Mouse (Mus musculus) hindbrain, embryonic 14.5 days (tissue): ENCODE data around the gene Clec18a. TPM values are rescaled to one million over a fixed set of nuclear protein-coding genes. Genes with fewer than 3 reads are reported as not detected.
"Not testable (repeated sequence)": the region's sequence is repeated elsewhere in the genome, so short reads cannot be mapped to it uniquely, and the experiment has no call there.

Experiments used
- ATAC-seq: fragments of 200-750 bp; cut with Nextera tagmentation; 2 replicates; pipeline ENCODE4 v1.8.0; 2017; ENCODE audit warnings: moderate number of reproducible peaks, mild to moderate bottlenecking, moderate TSS enrichment, moderate library complexity; ENCODE audit not compliant: low FRiP score
- DNase-seq: peaks from one replicate; pipeline ENCODE4 v3.0.0-alpha.2; 2015; ENCODE audit warnings: low spot score
- H3K27ac ChIP-seq: fragments of 300-500 bp; sonication (generic); 2 replicates; pipeline ENCODE4 v1.5.1; 2014; ENCODE audit warnings: mild to moderate bottlenecking, moderate library complexity
- H3K27me3 ChIP-seq: fragments of 300-500 bp; sonication (generic); 2 replicates; pipeline ENCODE4 v1.6.1; 2014; ENCODE audit warnings: mild to moderate bottlenecking, low read length, mixed read lengths; ENCODE audit not compliant: control insufficient read depth, insufficient read depth
- H3K36me3 ChIP-seq: fragments of 300-500 bp; sonication (generic); replicated peaks from 2 replicates; pipeline ENCODE4 v1.6.1; 2014; ENCODE audit not compliant: control insufficient read depth, insufficient read depth
- H3K4me1 ChIP-seq: fragments of 300-500 bp; sonication (generic); replicated peaks from 2 replicates; pipeline ENCODE4 v1.6.1; 2014; ENCODE audit warnings: antibody characterized with exemption, low read length, mixed read lengths; ENCODE audit not compliant: control insufficient read depth, insufficient read depth
- H3K4me2 ChIP-seq: fragments of 300-500 bp; sonication (generic); replicated peaks from 2 replicates; pipeline ENCODE4 v1.6.1; 2014; ENCODE audit warnings: mild to moderate bottlenecking, moderate library complexity
- H3K4me3 ChIP-seq: fragments of 300-500 bp; sonication (generic); replicated peaks from 2 replicates; pipeline ENCODE4 v1.5.1; 2014; ENCODE audit warnings: mild to moderate bottlenecking, low read length
- H3K9ac ChIP-seq: fragments of 300-500 bp; sonication (generic); 2 replicates; pipeline ENCODE4 v1.6.1; 2014
- H3K9me3 ChIP-seq: fragments of 300-500 bp; sonication (generic); 2 replicates; pipeline ENCODE4 v1.6.1; 2016; ENCODE audit warnings: low read length; ENCODE audit not compliant: control insufficient read depth
- WGBS: fragments of 180-500 bp; shearing (Covaris S2); extraction: QIAGEN DNeasy Blood & Tissue Kit; methylation state at CpG from one replicate; pipeline ENCODE4 v1.1.7; 2014; 5-methylcytosine and 5-hydroxymethylcytosine counted together
- polyA plus RNA-seq: library from polyadenylated mRNA; unstranded; fragments of >200 nt; fragmentation: Nextera tagmentation; extraction: Ambion mirVana; gene quantifications from 2 replicates; pipeline ENCODE4 v1.2.1, GENCODE M21; 2014

The Clec18a gene
- polyA plus RNA-seq, 1 experiment from 2014 or later = 0.44 TPM

DNA sequence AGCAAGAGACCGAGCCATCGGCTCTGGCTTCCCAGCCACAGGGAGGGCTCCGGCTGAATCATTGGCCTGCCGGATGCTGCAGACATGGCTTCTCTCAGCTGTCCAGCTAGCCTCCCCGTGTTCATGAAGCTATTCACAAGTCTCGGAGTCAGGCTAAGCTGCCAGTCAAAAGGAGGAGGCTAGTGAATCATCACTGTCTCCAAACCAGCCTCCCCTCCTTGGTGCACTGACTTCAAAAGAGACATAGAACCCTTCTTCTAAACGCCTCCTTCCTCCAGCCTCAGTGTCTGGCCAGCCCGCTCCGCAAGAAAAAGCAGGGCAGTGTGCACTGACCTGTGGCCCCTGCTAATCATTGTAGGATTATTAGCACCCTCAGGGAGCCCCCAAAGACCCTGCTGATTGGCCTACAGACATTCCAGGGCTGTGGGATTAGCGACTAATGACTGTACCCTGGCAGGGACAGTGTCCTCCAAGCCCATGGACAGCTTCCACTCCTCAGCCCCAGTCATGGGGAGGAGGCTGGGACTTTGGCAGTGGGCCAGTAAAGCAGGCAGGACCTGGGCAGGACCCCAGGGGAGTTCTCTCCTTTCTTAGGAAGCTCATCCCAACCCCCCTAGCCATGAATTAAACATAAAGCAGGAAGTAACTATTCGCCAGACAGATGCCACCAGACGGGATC, 10.5 kb downstream of the Clec18a start:
- Histone ChIP-seq H3K27me3 (no peaks in the 10 kb centered on the region), H3K9ac (no peak overlapping the region), H3K27ac (no peak overlapping the region), H3K4me2 (no peak overlapping the region), H3K4me1 (no peaks in the 10 kb centered on the region; the same call in 1 of the 2 replicates), H3K9me3 (no peaks in the 10 kb centered on the region), H3K4me3 (no peak overlapping the region), H3K36me3 (no peaks in the 10 kb centered on the region)
- no peak for DNase-seq
- WGBS = 47% methylated on average over 12 of the region's 12 CpGs
- ATAC-seq = no peak

DNA sequence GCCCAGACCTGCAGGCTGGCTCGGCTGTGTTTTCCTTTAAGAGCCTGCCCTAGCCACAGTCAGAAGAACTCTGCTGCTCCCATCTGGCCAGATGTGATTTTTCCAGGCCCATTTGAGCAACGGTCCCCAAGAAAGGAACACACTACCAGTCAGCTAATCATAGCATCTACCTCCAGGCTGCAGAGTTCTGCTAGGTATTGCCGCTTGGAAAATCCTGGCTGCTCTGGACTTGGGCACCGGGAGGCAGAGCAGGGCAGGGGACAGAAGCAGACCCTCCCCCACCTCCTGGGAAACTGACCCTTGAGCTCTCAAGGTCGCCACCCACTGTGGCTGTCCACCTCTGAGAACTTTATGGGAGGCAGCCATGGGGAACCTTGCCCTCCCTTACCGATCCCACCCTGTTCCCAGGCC, 12.4 kb downstream of the Clec18a start:
- H3K4me1 ChIP-seq = no peaks in the 10 kb centered on the region; the same call in 1 of the 2 replicates
- no peaks in the 10 kb centered on the region for H3K9me3 ChIP-seq
- no peak overlapping the region for H3K27ac ChIP-seq
- 38% methylated on average over 6 of the region's 6 CpGs for WGBS
- DNase-seq = no peak
- H3K36me3 ChIP-seq = no peaks in the 10 kb centered on the region
- no peaks in the 10 kb centered on the region for H3K27me3 ChIP-seq
- no peak overlapping the region for H3K4me3 ChIP-seq
- H3K4me2 ChIP-seq = no peak overlapping the region
- ATAC-seq = no peak
- no peak overlapping the region for H3K9ac ChIP-seq

- Histone ChIP-seq H3K9me3 (no peaks in the 10 kb centered on the region), H3K27ac (no peak overlapping the region), H3K9ac (no peak overlapping the region), H3K27me3 (no peaks in the 10 kb centered on the region), H3K4me2 (no peak overlapping the region), H3K4me3 (no peak overlapping the region), H3K36me3 (no peaks in the 10 kb centered on the region), H3K4me1 (no peaks in the 10 kb centered on the region; the same call in 1 of the 2 replicates)
- DNase-seq = no peak
- WGBS = 61% methylated on average over 5 of the region's 5 CpGs
- no peak for ATAC-seq
Measured at GRCm38 (mm10) chr8:111079461-111079860, 12.8 kb downstream of the Clec18a start.

DNA sequence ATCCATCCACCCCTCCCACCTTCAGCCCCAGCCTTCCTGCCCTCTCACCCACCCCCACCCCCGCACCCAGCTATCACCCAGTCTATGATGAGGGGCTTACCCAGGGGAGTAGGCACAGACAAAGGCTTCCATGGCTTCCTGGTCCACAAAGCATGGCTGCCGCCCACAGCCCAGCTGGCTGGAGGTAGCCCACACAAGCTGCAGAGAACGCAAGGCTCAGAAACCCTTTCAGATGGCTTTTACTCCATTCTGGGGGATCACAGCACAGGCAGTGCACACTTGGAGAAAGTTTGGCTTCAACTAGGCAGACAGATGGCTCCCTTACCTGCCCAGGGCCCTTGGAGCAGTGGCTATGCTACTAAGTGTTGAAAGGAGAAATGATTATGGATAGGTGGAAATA, 16.3 kb downstream of the Clec18a start:
- H3K27me3 ChIP-seq = no peaks in the 10 kb centered on the region
- no peaks in the 10 kb centered on the region for H3K36me3 ChIP-seq
- ATAC-seq (no peak), DNase-seq (no peak)
- WGBS = 72% methylated on average over 3 of the region's 3 CpGs
- H3K27ac ChIP-seq = no peak overlapping the region
- no peak overlapping the region for H3K4me2 ChIP-seq
- H3K9ac ChIP-seq = no peak overlapping the region
- no peak overlapping the region for H3K4me3 ChIP-seq
- H3K9me3 ChIP-seq = no peaks in the 10 kb centered on the region
- no peaks in the 10 kb centered on the region for H3K4me1 ChIP-seq

GRCm38 (mm10) chr8:111068660-111069059, 23.6 kb downstream of the Clec18a start:
- H3K9me3 ChIP-seq, H3K27ac ChIP-seq, ATAC-seq, H3K4me2 ChIP-seq, H3K4me1 ChIP-seq, H3K36me3 ChIP-seq, H3K27me3 ChIP-seq, H3K9ac ChIP-seq, DNase-seq, H3K4me3 ChIP-seq: not testable (repeated sequence)
- 92% methylated on average over 9 of the region's 9 CpGs for WGBS

DNA sequence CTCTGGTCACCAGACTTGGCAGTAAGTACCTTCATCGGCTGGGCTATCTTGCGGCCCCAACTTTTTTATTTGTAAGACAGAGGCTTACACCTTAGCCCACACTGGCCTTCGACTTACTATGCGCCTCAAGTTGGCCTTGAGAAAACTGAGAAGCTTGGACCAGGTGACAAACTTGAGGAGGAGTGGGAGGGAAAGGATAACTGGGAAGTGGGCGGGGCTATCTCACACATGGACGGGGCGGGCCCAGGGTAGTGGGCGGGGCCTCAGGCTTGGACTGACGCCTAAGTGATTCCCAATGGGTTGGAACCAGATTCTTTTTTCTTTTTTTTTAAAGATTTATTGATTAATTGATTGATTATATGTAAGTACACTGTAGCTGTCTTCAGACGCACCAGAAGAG, 24.8 kb downstream of the Clec18a start:
- peaks cover 5% of the 10 kb centered on the region; the same call in 1 of the 2 replicates for H3K4me1 ChIP-seq
- WGBS = 35% methylated on average over 10 of the region's 10 CpGs
- ATAC-seq = no peak
- H3K9ac ChIP-seq = no peak overlapping the region
- H3K36me3 ChIP-seq = no peaks in the 10 kb centered on the region
- no peak overlapping the region for H3K27ac ChIP-seq
- no peaks in the 10 kb centered on the region for H3K27me3 ChIP-seq
- H3K9me3 ChIP-seq = no peaks in the 10 kb centered on the region
- H3K4me3 ChIP-seq = no peak overlapping the region
- DNase-seq = no peak
- no peak overlapping the region for H3K4me2 ChIP-seq

GRCm38 (mm10) chr8:111066308-111066707, 25.9 kb downstream of the Clec18a start:
- DNase-seq (no peak), ATAC-seq (no peak)
- Histone ChIP-seq H3K9me3 (no peaks in the 10 kb centered on the region), H3K4me2 (no peak overlapping the region), H3K4me1 (peaks cover 6% of the 10 kb centered on the region), H3K36me3 (no peaks in the 10 kb centered on the region), H3K4me3 (no peak overlapping the region), H3K9ac (no peak overlapping the region), H3K27ac (no peak overlapping the region), H3K27me3 (no peaks in the 10 kb centered on the region)
- 77% methylated on average over 4 of the region's 4 CpGs for whole genome bisulfite sequencing

DNA sequence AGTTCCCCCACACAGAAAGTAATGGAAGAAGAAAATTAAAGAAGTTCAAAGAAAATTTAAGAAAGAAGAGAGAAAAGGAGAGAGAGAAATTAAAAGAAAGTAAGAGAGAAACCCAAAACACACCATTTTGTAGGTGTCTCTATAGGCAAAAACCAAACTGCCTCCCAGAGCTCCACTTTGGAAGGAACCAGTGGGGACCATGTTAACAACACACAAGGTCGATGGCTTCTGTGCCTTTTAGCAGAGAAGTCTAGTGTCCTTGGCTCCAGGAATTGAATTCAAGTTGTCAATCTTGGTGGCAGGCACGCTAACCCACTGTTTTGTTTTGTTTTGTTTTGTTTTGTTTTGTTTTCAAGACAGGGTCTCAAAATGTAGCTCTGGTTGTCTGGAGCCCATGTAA, 29.3 kb downstream of the Clec18a start:
- ATAC-seq = no peak
- peaks cover 16% of the 10 kb centered on the region for H3K4me1 ChIP-seq
- H3K4me2 ChIP-seq = peak overlapping the region; percentile 56
- no peaks in the 10 kb centered on the region for H3K27me3 ChIP-seq
- H3K27ac ChIP-seq = no peak overlapping the region
- 0 out of 2 replicates have a peak, but pooled peaks cover 7% of the 10 kb centered on the region for H3K36me3 ChIP-seq
- H3K9me3 ChIP-seq = no peaks in the 10 kb centered on the region
- WGBS = 54% methylated on average over 2 of the region's 2 CpGs
- H3K4me3 ChIP-seq = 0 out of 2 replicates have a peak overlapping the region, but pooled peaks have one; percentile 52
- H3K9ac ChIP-seq = no peak overlapping the region
- no peak for DNase-seq

DNA sequence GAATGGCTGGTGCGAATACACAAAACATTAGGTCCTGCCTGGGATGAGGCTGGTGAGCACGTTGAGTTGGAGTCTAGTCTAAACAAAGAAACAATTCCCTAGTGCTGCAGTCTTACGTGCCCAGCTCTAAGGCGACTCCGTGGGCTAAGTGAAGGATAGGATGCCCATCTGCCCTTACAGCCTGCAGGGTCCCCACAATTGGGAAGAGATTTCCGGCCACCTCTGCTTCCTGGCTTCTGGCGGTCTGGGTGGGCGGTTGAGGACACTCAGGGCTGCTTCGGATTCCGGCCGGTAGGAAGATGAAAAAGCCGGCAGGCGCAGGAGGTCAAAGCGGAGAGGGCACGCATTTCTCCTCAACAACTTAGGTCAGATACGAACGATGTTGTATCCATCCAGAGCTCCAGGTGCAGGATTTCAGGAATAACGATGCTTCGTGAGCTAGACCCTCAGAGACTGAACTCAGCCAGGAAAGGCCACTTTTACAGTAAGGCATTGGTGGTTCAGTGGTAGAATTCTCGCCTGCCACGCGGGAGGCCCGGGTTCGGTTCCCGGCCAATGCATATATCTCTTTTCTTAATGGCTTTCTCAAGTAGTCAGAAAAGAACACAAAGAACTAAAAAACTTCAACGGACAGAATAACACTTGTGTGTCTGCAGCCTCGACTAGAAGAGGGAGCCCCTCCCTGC, 30.0 kb downstream of the Clec18a start:
- Histone ChIP-seq H3K4me3 (peak overlapping the region; percentile 52), H3K4me2 (peak overlapping the region; percentile 56), H3K27ac (peak overlapping the region; percentile 81), H3K27me3 (no peaks in the 10 kb centered on the region), H3K4me1 (peaks cover 22% of the 10 kb centered on the region), H3K36me3 (peaks cover 11% of the 10 kb centered on the region; the same call in 1 of the 2 replicates), H3K9ac (peak overlapping the region; percentile 62), H3K9me3 (no peaks in the 10 kb centered on the region)
- peak; percentile 92 for ATAC-seq
- under 1% methylated on average over 27 of the region's 27 CpGs for WGBS
- peak; percentile 100 for DNase-seq
